Mouse (Mus musculus): ENCODE measurements around the gene Cenpx. TPM values are rescaled to one million over a fixed set of nuclear protein-coding genes. Genes with fewer than 3 reads are reported as not detected.
A peak's percentile ranks its signal among the peaks of the same experiment; 100 is the strongest.

Cenpx gene
- polyA plus RNA-seq, 1 experiment from 2014 or later: 112 TPM

DNA sequence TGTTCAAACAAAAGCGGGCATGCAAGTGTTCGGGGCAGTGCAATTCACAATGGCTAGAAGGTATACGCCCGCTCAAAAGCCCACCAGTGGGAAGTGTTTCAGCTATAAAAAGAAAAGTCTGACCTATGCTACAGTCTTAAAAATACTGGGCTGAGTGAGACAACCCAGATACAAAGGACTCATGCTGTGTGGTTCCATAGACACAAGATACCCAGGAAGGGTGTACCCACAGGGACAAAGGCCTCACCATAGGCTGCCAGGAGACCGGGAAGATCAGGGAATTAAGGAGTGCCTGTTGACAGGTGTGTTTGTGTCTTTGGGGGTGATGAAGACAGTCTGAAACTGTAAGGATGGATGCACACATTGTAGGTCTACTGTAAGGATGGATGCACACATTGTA lies 49.8 kb downstream of the Cenpx start:
- Histone ChIP-seq H3K27me3 (ENCODE audit: control insufficient read depth, insufficient read depth, low read length) (peaks cover 38% of the 10 kb centered on the region), H3K4me2 (ENCODE audit: low read depth) (no peak overlapping the region), H3K4me1 (ENCODE audit: control insufficient read depth, insufficient read depth, low read length) (peaks cover 14% of the 10 kb centered on the region), H3K27ac (ENCODE audit: low read depth, low read length) (no peak overlapping the region), H3K9ac (ENCODE audit: low read length) (no peak overlapping the region), H3K4me3 (ENCODE audit: low read depth, low read length) (no peak overlapping the region), H3K36me3 (ENCODE audit: control insufficient read depth, insufficient read depth, low read length) (no peaks in the 10 kb centered on the region), H3K9me3 (ENCODE audit: control insufficient read depth, low read length) (no peaks in the 10 kb centered on the region)
- no peak for DNase-seq (ENCODE audit: low spot score)
- 80% methylated on average over 5 of the region's 5 CpGs for WGBS
- no peak for ATAC-seq (ENCODE audit: insufficient read depth, low FRiP score, low TSS enrichment)

DNA sequence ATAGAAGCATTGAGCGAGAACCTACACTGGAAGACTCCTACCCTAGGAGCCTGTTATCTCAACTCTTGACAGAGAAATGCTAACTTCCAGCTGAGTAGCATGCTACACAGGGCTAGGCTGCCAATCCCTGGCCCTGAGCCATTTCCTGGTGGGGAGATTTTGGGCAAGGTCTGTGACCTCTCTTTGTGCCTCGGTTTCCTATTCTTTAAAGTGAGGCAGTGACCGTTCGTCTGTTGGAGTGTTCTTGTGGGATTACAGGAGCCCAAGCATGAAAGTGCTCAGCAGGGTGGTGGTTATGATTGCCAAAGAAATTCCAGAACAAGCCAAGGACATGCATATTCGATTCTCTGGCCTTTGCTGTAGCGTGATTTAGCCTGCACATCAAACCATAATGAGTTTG lies 50.8 kb downstream of the Cenpx start:
- H3K9me3 ChIP-seq (ENCODE audit: control insufficient read depth, low read length): no peaks in the 10 kb centered on the region
- H3K27me3 ChIP-seq (ENCODE audit: control insufficient read depth, insufficient read depth, low read length): peaks cover 43% of the 10 kb centered on the region
- DNase-seq (ENCODE audit: low spot score) (no peak), ATAC-seq (ENCODE audit: insufficient read depth, low FRiP score, low TSS enrichment) (no peak)
- H3K4me1 ChIP-seq (ENCODE audit: control insufficient read depth, insufficient read depth, low read length): peaks cover 14% of the 10 kb centered on the region
- H3K9ac ChIP-seq (ENCODE audit: low read length): no peak overlapping the region
- no peak overlapping the region for H3K4me3 ChIP-seq (ENCODE audit: low read depth, low read length)
- no peak overlapping the region for H3K27ac ChIP-seq (ENCODE audit: low read depth, low read length)
- 84% methylated on average over 6 of the region's 6 CpGs for WGBS
- no peak overlapping the region for H3K4me2 ChIP-seq (ENCODE audit: low read depth)
- H3K36me3 ChIP-seq (ENCODE audit: control insufficient read depth, insufficient read depth, low read length): no peaks in the 10 kb centered on the region

DNA sequence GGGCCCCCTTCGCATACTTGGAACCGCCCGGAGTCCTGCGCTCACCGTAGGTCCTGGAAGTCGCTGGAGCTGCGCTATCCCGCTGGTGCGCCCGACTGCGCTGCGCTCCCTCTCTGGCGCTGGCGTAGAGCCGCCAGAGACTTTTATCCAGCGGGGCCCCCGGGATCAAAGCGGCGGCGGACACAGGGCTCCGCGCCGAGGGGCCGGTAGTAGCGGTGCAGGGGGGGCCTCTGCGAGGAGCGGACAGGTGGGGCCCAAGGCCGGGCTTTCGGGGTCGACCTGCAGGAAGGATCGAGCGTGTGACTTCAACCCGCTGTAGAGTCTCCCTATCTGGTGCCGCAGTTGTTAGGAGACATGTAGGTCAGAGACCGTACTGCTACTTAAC lies 52.5 kb downstream of the Cenpx start, which contains the start of gene Notum:
Notum (minus strand) TSS at position 100 of the 385 bp plus-strand sequence.
- H3K9me3 ChIP-seq (ENCODE audit: control insufficient read depth, low read length): no peaks in the 10 kb centered on the region
- DNase-seq (ENCODE audit: low spot score) (no peak), ATAC-seq (ENCODE audit: insufficient read depth, low FRiP score, low TSS enrichment) (no peak)
- WGBS: under 1% methylated on average over 35 of the region's 35 CpGs
- H3K27ac ChIP-seq (ENCODE audit: low read depth, low read length): no peak within 1 kb of the TSS
- no peaks in the 10 kb centered on the region for H3K36me3 ChIP-seq (ENCODE audit: control insufficient read depth, insufficient read depth, low read length)
- H3K27me3 ChIP-seq (ENCODE audit: control insufficient read depth, insufficient read depth, low read length): peaks cover 43% of the 10 kb centered on the region
- peak within 1 kb of the TSS; percentile 48 for H3K9ac ChIP-seq (ENCODE audit: low read length)
- peak within 1 kb of the TSS; percentile 59 for H3K4me2 ChIP-seq (ENCODE audit: low read depth)
- H3K4me1 ChIP-seq (ENCODE audit: control insufficient read depth, insufficient read depth, low read length): peaks cover 14% of the 10 kb centered on the region
- H3K4me3 ChIP-seq (ENCODE audit: low read depth, low read length): peak within 1 kb of the TSS; percentile 41

Other genes starting within 250 kb of the Cenpx start
- gene Arl16, start 246.1 kb downstream of the Cenpx start, polyA plus RNA-seq (2014; fragmentation: Nextera tagmentation; extraction: Ambion mirVana): 61.2 and 65.7 TPM in 2 replicates
- 142 and 145 TPM in 2 replicates for gene Mrpl12, start 229.1 kb downstream of the Cenpx start, polyA plus RNA-seq (2014; fragmentation: Nextera tagmentation; extraction: Ambion mirVana)
- gene Slc25a10, start 221.9 kb downstream of the Cenpx start, polyA plus RNA-seq (2014; fragmentation: Nextera tagmentation; extraction: Ambion mirVana): 41.4 and 49.5 TPM in 2 replicates
- 0.19 and 0.24 TPM in 2 replicates for gene Gcgr, start 183.0 kb downstream of the Cenpx start, polyA plus RNA-seq (2014; fragmentation: Nextera tagmentation; extraction: Ambion mirVana)
- 244 and 251 TPM in 2 replicates for gene Mcrip1, start 164.0 kb downstream of the Cenpx start, polyA plus RNA-seq (2014; fragmentation: Nextera tagmentation; extraction: Ambion mirVana)
- gene Ppp1r27, start 162.6 kb downstream of the Cenpx start, polyA plus RNA-seq (2014; fragmentation: Nextera tagmentation; extraction: Ambion mirVana): not detected in 2 replicates
- 562 and 566 TPM in 2 replicates for gene P4hb, start 140.5 kb downstream of the Cenpx start, polyA plus RNA-seq (2014; fragmentation: Nextera tagmentation; extraction: Ambion mirVana)
- gene Arhgdia, start 132.1 kb downstream of the Cenpx start, polyA plus RNA-seq (2014; fragmentation: Nextera tagmentation; extraction: Ambion mirVana): 686 and 719 TPM in 2 replicates
- gene Alyref, start 115.4 kb downstream of the Cenpx start, polyA plus RNA-seq (2014; fragmentation: Nextera tagmentation; extraction: Ambion mirVana): 669 and 698 TPM in 2 replicates
- gene Anapc11, start 115.3 kb downstream of the Cenpx start, polyA plus RNA-seq (2014; fragmentation: Nextera tagmentation; extraction: Ambion mirVana): 198 and 199 TPM in 2 replicates
- gene Npb, start 105.3 kb downstream of the Cenpx start, polyA plus RNA-seq (2014; fragmentation: Nextera tagmentation; extraction: Ambion mirVana): 0.78 TPM in 1 of 2 replicates, not detected in the other
- 109 and 118 TPM in 2 replicates for gene Pcyt2, start 95.8 kb downstream of the Cenpx start, polyA plus RNA-seq (2014; fragmentation: Nextera tagmentation; extraction: Ambion mirVana)
- 37.2 and 39.0 TPM in 2 replicates for gene Sirt7, start 88.5 kb downstream of the Cenpx start, polyA plus RNA-seq (2014; fragmentation: Nextera tagmentation; extraction: Ambion mirVana)
- gene Mafg, start 80.1 kb downstream of the Cenpx start, polyA plus RNA-seq (2014; fragmentation: Nextera tagmentation; extraction: Ambion mirVana): 26.5 and 27.5 TPM in 2 replicates
- 31.8 and 33.8 TPM in 2 replicates for gene Pycr1, start 70.0 kb downstream of the Cenpx start, polyA plus RNA-seq (2014; fragmentation: Nextera tagmentation; extraction: Ambion mirVana)
- gene Myadml2, start 65.6 kb downstream of the Cenpx start, polyA plus RNA-seq (2014; fragmentation: Nextera tagmentation; extraction: Ambion mirVana): 0.89 TPM in 1 of 2 replicates, not detected in the other
- 2.6 and 3.0 TPM in 2 replicates for gene Notum, start 52.6 kb downstream of the Cenpx start, polyA plus RNA-seq (2014; fragmentation: Nextera tagmentation; extraction: Ambion mirVana)
- 124 and 136 TPM in 2 replicates for gene Aspscr1, start 40.8 kb downstream of the Cenpx start, polyA plus RNA-seq (2014; fragmentation: Nextera tagmentation; extraction: Ambion mirVana)
- gene Lrrc45, start 187 bp upstream of the Cenpx start, polyA plus RNA-seq (2014; fragmentation: Nextera tagmentation; extraction: Ambion mirVana): 39.7 and 44.7 TPM in 2 replicates
- 12.1 and 13.9 TPM in 2 replicates for gene Rac3, start 7.7 kb upstream of the Cenpx start, polyA plus RNA-seq (2014; fragmentation: Nextera tagmentation; extraction: Ambion mirVana)
- 14.9 and 16.5 TPM in 2 replicates for gene Dcxr, start 13.5 kb upstream of the Cenpx start, polyA plus RNA-seq (2014; fragmentation: Nextera tagmentation; extraction: Ambion mirVana)
- gene Cbr2, start 18.4 kb upstream of the Cenpx start, polyA plus RNA-seq (2014; fragmentation: Nextera tagmentation; extraction: Ambion mirVana): 1.8 and 2.0 TPM in 2 replicates
- 7.7 and 8.6 TPM in 2 replicates for gene Hmga1b, start 49.1 kb upstream of the Cenpx start, polyA plus RNA-seq (2014; fragmentation: Nextera tagmentation; extraction: Ambion mirVana)
- 36.7 and 40.5 TPM in 2 replicates for gene Rfng, start 70.5 kb upstream of the Cenpx start, polyA plus RNA-seq (2014; fragmentation: Nextera tagmentation; extraction: Ambion mirVana)
- 286 and 291 TPM in 2 replicates for gene Gps1, start 70.5 kb upstream of the Cenpx start, polyA plus RNA-seq (2014; fragmentation: Nextera tagmentation; extraction: Ambion mirVana)
- gene Dus1l, start 82.7 kb upstream of the Cenpx start, polyA plus RNA-seq (2014; fragmentation: Nextera tagmentation; extraction: Ambion mirVana): 83.4 and 84.7 TPM in 2 replicates
- 108 and 125 TPM in 2 replicates for gene Fasn, start 110.8 kb upstream of the Cenpx start, polyA plus RNA-seq (2014; fragmentation: Nextera tagmentation; extraction: Ambion mirVana)
- 4.6 and 5.8 TPM in 2 replicates for gene Ccdc57, start 219.1 kb upstream of the Cenpx start, polyA plus RNA-seq (2014; fragmentation: Nextera tagmentation; extraction: Ambion mirVana)
- gene Slc16a3, start 234.7 kb upstream of the Cenpx start, polyA plus RNA-seq (2014; fragmentation: Nextera tagmentation; extraction: Ambion mirVana): 37.1 and 39.4 TPM in 2 replicates